Mouse (Mus musculus) adrenal gland (tissue): ENCODE measurements at regions not wholly inside any gene's neighbourhood (a gene's known extent, or its start where the extent isn't known, plus 50 kb on each side); places are given as distances from the start of the nearest gene placed in this dataset.

Experiments
- intact Hi-C: fragments of 180-260 bp; cut with DNase I; formaldehyde crosslinking; loops from one replicate; pipeline ENCODE4 v1.15.1; 2025

GRCm38 (mm10) chr3:130891310-130891709, 161.1 kb upstream of the Rpl34 start:
- intact Hi-C loops, result no loop called here

GRCm38 (mm10) chr3:130888587-130888986, 158.4 kb upstream of the Rpl34 start:
- intact Hi-C loops, result loop anchor here (5.0 kb wide), 1 partner anchor 339 kb away; no protein-coding TSS in a partner anchor

GRCm38 (mm10) chr3:130887540-130888312, 157.5 kb upstream of the Rpl34 start:
- intact Hi-C loops, result loop anchor here (5.0 kb wide), 1 partner anchor 340 kb away; no protein-coding TSS in a partner anchor

- intact Hi-C loops, result loop anchor here (5.0 kb wide), 1 partner anchor 341 kb away; no protein-coding TSS in a partner anchor
These were observed 155.8 kb upstream of the Rpl34 start for GRCm38 (mm10) chr3:130885974-130886373.

- intact Hi-C loops, result no loop called here
These were observed 154.2 kb upstream of the Rpl34 start for GRCm38 (mm10) chr3:130884393-130884792.

- intact Hi-C loops, result no loop called here
These were observed 153.7 kb upstream of the Rpl34 start for GRCm38 (mm10) chr3:130883928-130884327.

- intact Hi-C loops, result no loop called here
These were observed 153.1 kb upstream of the Rpl34 start for GRCm38 (mm10) chr3:130883319-130883718.

- intact Hi-C loops, result no loop called here
These were observed 150.3 kb upstream of the Rpl34 start for GRCm38 (mm10) chr3:130880482-130880881.

- intact Hi-C loops, result no loop called here
These were observed 149.3 kb upstream of the Rpl34 start for GRCm38 (mm10) chr3:130879463-130879862.

- intact Hi-C loops, result no loop called here
These were observed 148.6 kb upstream of the Rpl34 start for GRCm38 (mm10) chr3:130878834-130879233.

GRCm38 (mm10) chr3:130877981-130878380, 147.8 kb upstream of the Rpl34 start:
- intact Hi-C loops, result no loop called here

- intact Hi-C loops, result no loop called here
These were observed 143.5 kb upstream of the Rpl34 start for GRCm38 (mm10) chr3:130873745-130874144.

- intact Hi-C loops, result no loop called here
These were observed 136.9 kb upstream of the Rpl34 start for GRCm38 (mm10) chr3:130866952-130867632.

- intact Hi-C loops, result no loop called here
These were observed 134.6 kb upstream of the Rpl34 start for GRCm38 (mm10) chr3:130864783-130865182.

GRCm38 (mm10) chr3:130863376-130863775, 133.2 kb upstream of the Rpl34 start:
- intact Hi-C loops, result no loop called here

GRCm38 (mm10) chr3:130860315-130860714, 130.1 kb upstream of the Rpl34 start:
- intact Hi-C loops, result no loop called here

- intact Hi-C loops, result no loop called here
These were observed 123.7 kb upstream of the Rpl34 start for GRCm38 (mm10) chr3:130853866-130854265.

- intact Hi-C loops, result no loop called here
These were observed 120.6 kb upstream of the Rpl34 start for GRCm38 (mm10) chr3:130850766-130851308.

- intact Hi-C loops, result no loop called here
These were observed 111.6 kb upstream of the Rpl34 start for GRCm38 (mm10) chr3:130841755-130842154.

- intact Hi-C loops, result no loop called here
These were observed 109.8 kb upstream of the Rpl34 start for GRCm38 (mm10) chr3:130839924-130840440.

- intact Hi-C loops, result no loop called here
These were observed 108.6 kb upstream of the Rpl34 start for GRCm38 (mm10) chr3:130838626-130839422.
